Mouse (Mus musculus) ES-E14 (cell line): Measurements from ENCODE around the gene Ptprs.

Experiments used
- CHD2 ChIP-seq: IDR thresholded peaks from 2 replicates; pipeline ENCODE4 v1.6.1; 2014; ENCODE audit warnings: mild to moderate bottlenecking, low read depth, low read length, inconsistent platforms
- HCFC1 ChIP-seq: IDR thresholded peaks from 2 replicates; pipeline ENCODE4 v1.6.1; 2012; ENCODE audit warnings: low read length, inconsistent platforms, borderline replicate concordance; ENCODE audit not compliant: insufficient read depth
- ZC3H11A ChIP-seq: IDR thresholded peaks from 2 replicates; pipeline ENCODE4 v1.6.1; 2012; ENCODE audit warnings: low read depth, mild to moderate bottlenecking, inconsistent platforms, low read length, borderline replicate concordance
- ZNF384 ChIP-seq: IDR thresholded peaks from 2 replicates; pipeline ENCODE4 v1.6.1; 2012; ENCODE audit warnings: low read depth, low read length, inconsistent platforms

- no peak for TF ChIP-seq HCFC1
- no peak for TF ChIP-seq ZNF384
- no peak for TF ChIP-seq ZC3H11A
- TF ChIP-seq CHD2: no peak
Measured at GRCm38 (mm10) chr17:56485926-56486325, 9.6 kb upstream of the Ptprs start.
